26 mouse cellular contexts compared by ENCODE assay signal in the genomic region with DNA sequence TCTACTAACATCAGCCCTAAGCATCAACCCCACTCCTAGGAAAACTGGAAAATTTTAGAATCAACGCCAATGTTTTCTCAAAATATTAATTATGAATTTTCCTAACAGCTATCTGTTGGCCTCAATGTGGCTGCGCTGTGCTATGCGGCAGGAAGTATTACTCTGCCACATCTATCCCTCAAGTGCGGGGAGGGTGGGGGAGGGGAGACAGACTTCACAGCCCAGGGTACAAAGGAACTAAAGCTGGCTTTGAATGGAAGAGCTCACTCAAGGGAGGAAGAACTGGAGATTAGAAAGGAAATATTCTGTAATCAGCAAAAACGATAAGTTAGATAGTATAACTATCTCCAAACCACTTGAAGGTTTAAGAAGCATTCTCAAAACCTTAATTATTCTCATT.
DNase-seq lines count a peak whose midpoint lies in the region; ATAC-seq lines count a peak whose summit lies in the region.
"Had no signal": no experiment of that assay in that cellular context is flagged by ENCODE, and none has a peak within 500 bp of the region (broad histone marks: within the 10 kb centered on the region; RNA-seq: fewer than 3 reads in every experiment).

No protein-coding gene starts in this region.

- no peak overlapping the region for H3K9ac ChIP-seq in liver, embryonic 11.5 days (ENCODE audit: low read depth, low read length)
- H3K9ac ChIP-seq: embryonic facial prominence, embryonic 13.5 days; heart, embryonic 13.5 days; limb, embryonic 13.5 days; liver, embryonic 14.5 days; lung, embryonic 14.5 days; neural tube, embryonic 15.5 days had no signal

- H3K4me3 ChIP-seq in liver, embryonic 11.5 days (ENCODE audit: low read depth, low read length), result no peak overlapping the region
- H3K4me3 ChIP-seq: embryonic facial prominence, embryonic 13.5 days; erythroblast, embryonic 14.5 days; heart, adult 2 months; heart, embryonic 13.5 days; limb, embryonic 13.5 days; neural tube, embryonic 15.5 days had no signal

- 58% methylated on average over 5 of the region's 5 CpGs for WGBS in liver, embryonic 11.5 days

- no peaks in the 10 kb centered on the region for H3K27me3 ChIP-seq in liver, embryonic 11.5 days (replicated peaks; ENCODE audit: control insufficient read depth, insufficient read depth, low read length)
- H3K27me3 ChIP-seq: embryonic facial prominence, embryonic 13.5 days; heart, embryonic 13.5 days; limb, embryonic 13.5 days; neural tube, embryonic 15.5 days had no signal

- H3K27ac ChIP-seq in liver, embryonic 11.5 days (ENCODE audit: low read depth, low read length), result no peak overlapping the region
- H3K27ac ChIP-seq: embryonic facial prominence, embryonic 13.5 days; heart, adult 2 months; heart, embryonic 13.5 days; hindbrain, postnatal 0 days; limb, embryonic 13.5 days; liver, embryonic 14.5 days; neural tube, embryonic 15.5 days had no signal

- no peaks in the 10 kb centered on the region for H3K9me3 ChIP-seq in liver, embryonic 11.5 days (ENCODE audit: control insufficient read depth, low read length)
- H3K9me3 ChIP-seq: embryonic facial prominence, embryonic 13.5 days; heart, embryonic 13.5 days; limb, embryonic 13.5 days; neural tube, embryonic 15.5 days had no signal

- H3K36me3 ChIP-seq in liver, embryonic 11.5 days (ENCODE audit: control insufficient read depth, insufficient read depth, low read length), result 0 out of 2 replicates have a peak, but pooled peaks cover 3% of the 10 kb centered on the region
- H3K36me3 ChIP-seq: neural tube, embryonic 15.5 days had no signal

- peak; percentile 30 for DNase-seq in CD4-positive, CD25-positive, alpha-beta regulatory T cell, adult 2 months (ENCODE audit: low read depth, low spot score)
- DNase-seq in liver, result peak; percentile 39
- no peak for DNase-seq in liver, embryonic 11.5 days (ENCODE audit: low spot score)
- DNase-seq in thymus, postnatal 0 days (ENCODE audit: low spot score), result peak; percentile 52
- no peak for DNase-seq in thymus, adult 18-20 months
- DNase-seq: adrenal gland, postnatal 36 days; cerebellum, adult 11 months; cerebellum, adult 9-11 months; gastrocnemius, postnatal 36 days; heart, adult 2 months; heart, postnatal 14 days; kidney, postnatal 4 days; lung, embryonic 14.5 days; right cerebral cortex, adult 18-20 months; right cerebral cortex, postnatal 4 days; thymus, adult 2 months had no signal

- H3K4me2 ChIP-seq in liver, embryonic 11.5 days, result no peak overlapping the region
- H3K4me2 ChIP-seq: embryonic facial prominence, embryonic 13.5 days; heart, embryonic 13.5 days; limb, embryonic 13.5 days; lung, embryonic 14.5 days; neural tube, embryonic 15.5 days had no signal

- no peak for ATAC-seq in CD4-positive, CD25-positive, alpha-beta regulatory T cell, adult 4 months
- no peak for ATAC-seq in liver, embryonic 11.5 days (replicated peaks; ENCODE audit: low FRiP score)
- ATAC-seq in inflammation-experienced regulatory T-cells, adult 6 months, result no peak
- ATAC-seq: hindbrain, postnatal 0 days; intestine, postnatal 0 days had no signal

- H3K4me1 ChIP-seq in liver, embryonic 11.5 days (replicated peaks; ENCODE audit: control insufficient read depth, insufficient read depth, low read length), result no peaks in the 10 kb centered on the region; the same call in 1 of the 2 replicates
- H3K4me1 ChIP-seq: embryonic facial prominence, embryonic 13.5 days; limb, embryonic 13.5 days; neural tube, embryonic 15.5 days had no signal

Comparison
In these comparisons a context has a peak if more than half of its experiments do, and no peak if none do; other contexts are left out.
1. DNase-seq: peak in CD4-positive, CD25-positive, alpha-beta regulatory T cell, adult 2 months (single experiment), liver (single experiment) and thymus, postnatal 0 days (single experiment); none in liver, embryonic 11.5 days (single experiment) and thymus, adult 18-20 months (0 of 2).